In genomic region chr17:5112116-5112515, GRCm38 (mm10) we compare ENCODE assay signal across 26 mouse cellular contexts.
A peak's percentile ranks its signal among the peaks of the same experiment; 100 is the strongest.
DNase-seq lines count a peak whose midpoint lies in the region; ATAC-seq and TF ChIP-seq lines count a peak whose summit lies in the region.
"Had no signal": no experiment of that assay in that cellular context is flagged by ENCODE, and none has a peak within 500 bp of the region (broad histone marks: within the 10 kb centered on the region; RNA-seq: fewer than 3 reads in every experiment).

No protein-coding gene starts in this region.

- H3K4me3 ChIP-seq in heart, embryonic 12.5 days: no peak overlapping the region
- H3K4me3 ChIP-seq in liver, embryonic 12.5 days: peak overlapping the region; percentile 19; the same call in 1 of the 2 replicates
- no peak overlapping the region for H3K4me3 ChIP-seq in thymus, adult 2 months (ENCODE audit: control insufficient read depth, insufficient read depth, low read length)
- H3K4me3 ChIP-seq: embryonic facial prominence, embryonic 10.5 days; forebrain, embryonic 15.5 days; heart, embryonic 13.5 days; limb, embryonic 10.5 days; megakaryocyte, embryonic 14.5 days had no signal

- H3K36me3 ChIP-seq in heart, embryonic 12.5 days: 0 out of 2 replicates have a peak, but pooled peaks cover 4% of the 10 kb centered on the region
- no peaks in the 10 kb centered on the region for H3K36me3 ChIP-seq in liver, embryonic 12.5 days
- no peaks in the 10 kb centered on the region for H3K36me3 ChIP-seq in thymus, adult 2 months (ENCODE audit: control insufficient read depth, insufficient read depth, low read length)
- H3K36me3 ChIP-seq: forebrain, embryonic 15.5 days; heart, embryonic 13.5 days had no signal

- H3K27me3 ChIP-seq in heart, embryonic 12.5 days (replicated peaks): no peaks in the 10 kb centered on the region
- H3K27me3 ChIP-seq in liver, embryonic 12.5 days (replicated peaks): no peaks in the 10 kb centered on the region
- H3K27me3 ChIP-seq in thymus, adult 2 months (ENCODE audit: control insufficient read depth, insufficient read depth, low read length): no peaks in the 10 kb centered on the region
- H3K27me3 ChIP-seq: forebrain, embryonic 15.5 days; heart, embryonic 13.5 days had no signal

- H3K9me3 ChIP-seq in heart, embryonic 12.5 days (replicated peaks): no peaks in the 10 kb centered on the region
- H3K9me3 ChIP-seq in liver, embryonic 12.5 days (replicated peaks): no peaks in the 10 kb centered on the region
- H3K9me3 ChIP-seq: embryonic facial prominence, embryonic 10.5 days; forebrain, embryonic 15.5 days; G1E; heart, embryonic 13.5 days; limb, embryonic 10.5 days; megakaryocyte, embryonic 14.5 days had no signal

- no peak overlapping the region for H3K9ac ChIP-seq in heart, embryonic 12.5 days
- H3K9ac ChIP-seq in liver, embryonic 12.5 days: peak overlapping the region; percentile 52; the same call in 1 of the 2 replicates
- H3K9ac ChIP-seq: forebrain, embryonic 15.5 days; heart, embryonic 13.5 days had no signal

- DNase-seq in heart, adult 8-10 months (ENCODE audit: low spot score): no peak
- DNase-seq in c-Kit-positive CD71-positive TER-119-positive erythroid progenitor cells, embryonic 14.5 days (ENCODE audit: low spot score): peak; percentile 58
- DNase-seq in thymus, adult 2 months: no peak
- no peak for DNase-seq in urinary bladder, postnatal 14 days (ENCODE audit: low spot score)
- DNase-seq in neural tube, embryonic 10.5 days (ENCODE audit: extremely low spot score, low spot score): no peak
- DNase-seq: adrenal gland, postnatal 25 days; cerebellum, adult 2 months; gastrocnemius, postnatal 36 days; heart, postnatal 4 days; kidney, adult 2 months; kidney, postnatal 25 days; lung, adult 18-20 months; lung, postnatal 14 days; retina, postnatal 1 day; thymus, postnatal 4 days had no signal

- no peak for TF ChIP-seq POLR2A in thymus, adult 2 months (IDR thresholded peaks at IDR 0.05; ENCODE audit: control insufficient read depth, extremely low read depth, insufficient read depth, low read length, poor library complexity)

- peak; percentile 80 for ATAC-seq in heart, embryonic 12.5 days (ENCODE audit: insufficient number of reproducible peaks, low FRiP score)
- peak; percentile 97 for ATAC-seq in liver, embryonic 12.5 days
- ATAC-seq in megakaryocyte-erythroid progenitor cell, adult 5-6 weeks (replicated peaks; ENCODE audit: low FRiP score, low TSS enrichment, poor library complexity, severe bottlenecking): peak; percentile 48; the same call in 1 of the 2 replicates
- ATAC-seq: forebrain, embryonic 15.5 days; hindbrain, embryonic 16.5 days; midbrain, embryonic 16.5 days had no signal

- no peak for TF ChIP-seq CTCF in thymus, adult 2 months (IDR thresholded peaks at IDR 0.05; ENCODE audit: borderline replicate concordance, control insufficient read depth, extremely low read depth, insufficient read depth, low read length, poor library complexity)

- 66% methylated on average over 4 of the region's 4 CpGs for WGBS in heart, embryonic 12.5 days
- WGBS in liver, embryonic 12.5 days (ENCODE audit: insufficient replicate concordance): 28% methylated on average over 4 of the region's 4 CpGs
- 96% methylated on average over 4 of the region's 4 CpGs for WGBS in thymus, adult 2 months

- H3K4me2 ChIP-seq in heart, embryonic 12.5 days: no peak overlapping the region
- peak overlapping the region; percentile 61 for H3K4me2 ChIP-seq in liver, embryonic 12.5 days
- H3K4me2 ChIP-seq: forebrain, embryonic 15.5 days; heart, embryonic 13.5 days had no signal

- H3K27ac ChIP-seq in heart, embryonic 12.5 days (ENCODE audit: poor library complexity, severe bottlenecking): no peak overlapping the region
- peak overlapping the region; percentile 89 for H3K27ac ChIP-seq in liver, embryonic 12.5 days
- H3K27ac ChIP-seq in thymus, adult 2 months (ENCODE audit: control insufficient read depth, insufficient read depth, low read length): no peak overlapping the region
- H3K27ac ChIP-seq: embryonic facial prominence, embryonic 10.5 days; forebrain, embryonic 15.5 days; heart, embryonic 13.5 days; limb, embryonic 10.5 days had no signal

- H3K4me1 ChIP-seq in heart, embryonic 12.5 days (replicated peaks): peaks cover 45% of the 10 kb centered on the region
- H3K4me1 ChIP-seq in liver, embryonic 12.5 days: peaks cover 68% of the 10 kb centered on the region
- H3K4me1 ChIP-seq in thymus, adult 2 months (replicated peaks; ENCODE audit: control insufficient read depth, insufficient read depth, low read length): peaks cover 15% of the 10 kb centered on the region
- H3K4me1 ChIP-seq: limb, embryonic 10.5 days had no signal
